Mouse (Mus musculus) thymus, adult 2 months (tissue): ENCODE data around the gene Tmem217. TPM values are rescaled to one million over a fixed set of nuclear protein-coding genes. Genes with fewer than 3 reads are reported as not detected.
"Not testable (repeated sequence)": the region's sequence is repeated elsewhere in the genome, so short reads cannot be mapped to it uniquely, and the experiment has no call there.

Experiments
- DNase-seq: peaks from one replicate; pipeline ENCODE4 v3.0.0; 2021
- H3K27ac ChIP-seq: fragments of 200-500 bp; 2 replicates; pipeline ENCODE4 v1.5.1; 2012; ENCODE audit warnings: low read length, control low read depth; ENCODE audit not compliant: control insufficient read depth, insufficient read depth
- H3K27me3 ChIP-seq: fragments of 200-500 bp; 2 replicates; pipeline ENCODE4 v1.6.1; 2012; ENCODE audit warnings: mild to moderate bottlenecking, low read length, moderate library complexity, mixed read lengths; ENCODE audit not compliant: control insufficient read depth, insufficient read depth
- H3K36me3 ChIP-seq: fragments of 200-500 bp; 2 replicates; pipeline ENCODE4 v1.6.1; 2012; ENCODE audit warnings: mild to moderate bottlenecking, low read length, moderate library complexity; ENCODE audit not compliant: control insufficient read depth, insufficient read depth
- H3K4me1 ChIP-seq: fragments of 200-500 bp; replicated peaks from 2 replicates; pipeline ENCODE4 v1.6.1; 2012; ENCODE audit warnings: low read length; ENCODE audit not compliant: control insufficient read depth, insufficient read depth
- H3K4me3 ChIP-seq: fragments of 200-500 bp; 2 replicates; pipeline ENCODE4 v1.5.1; 2012; ENCODE audit warnings: mild to moderate bottlenecking, low read length, control low read depth, moderate library complexity; ENCODE audit not compliant: control insufficient read depth, insufficient read depth
- CTCF ChIP-seq: fragments of 200-500 bp; IDR thresholded peaks from 2 replicates; pipeline ENCODE4 v1.5.1; 2012; ENCODE audit warnings: mild to moderate bottlenecking, control low read depth, low read length, moderate library complexity, borderline replicate concordance; ENCODE audit not compliant: control insufficient read depth, poor library complexity, insufficient read depth; ENCODE audit errors: extremely low read depth
- POLR2A ChIP-seq: fragments of 200-500 bp; IDR thresholded peaks from 2 replicates; pipeline ENCODE4 v1.6.1; 2012; ENCODE audit warnings: mild to moderate bottlenecking, low read length, control low read depth, moderate library complexity; ENCODE audit not compliant: control insufficient read depth, poor library complexity, insufficient read depth; ENCODE audit errors: extremely low read depth
- WGBS: fragments of 180-500 bp; shearing (Covaris S2); methylation state at CpG from one replicate; pipeline ENCODE4 v1.1.7; 2018; 5-methylcytosine and 5-hydroxymethylcytosine counted together
- polyA plus RNA-seq: library from polyadenylated mRNA; depleted of rRNA; stranded (reverse); fragments of >200 nt; gene quantifications from 2 replicates; pipeline ENCODE4 v1.2.3, GENCODE M21; 2012

The Tmem217 gene
- polyA plus RNA-seq, 1 experiment, result 0.49 TPM

DNA sequence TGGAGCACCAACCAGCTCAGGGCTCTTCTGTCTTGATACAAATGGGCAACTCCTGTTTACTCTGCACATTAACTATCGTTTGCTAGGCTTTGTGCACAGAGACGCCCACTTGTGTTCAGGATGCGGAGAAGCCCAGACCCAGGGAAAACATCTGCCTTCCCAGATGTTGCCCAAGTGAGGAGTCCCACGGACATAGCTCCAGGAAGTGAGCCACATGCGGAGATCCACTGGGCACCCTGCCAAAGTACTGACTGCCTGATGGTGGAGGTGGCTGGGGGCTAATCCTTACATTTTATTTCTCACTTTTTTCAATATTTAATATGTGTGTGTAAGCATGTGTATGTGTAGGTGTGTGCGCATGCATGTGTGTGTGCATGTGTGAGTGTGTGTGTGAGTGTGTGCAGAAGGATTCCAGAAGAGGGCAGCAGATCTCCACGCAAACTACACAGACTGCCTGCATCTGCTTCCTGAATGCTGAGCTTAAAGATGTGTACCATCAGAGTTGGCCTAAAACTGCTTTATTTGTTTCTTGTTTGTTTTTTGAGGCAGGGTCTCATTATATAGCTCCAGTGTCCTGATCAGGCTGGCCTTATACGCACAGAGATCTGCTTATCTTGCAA lies 23.5 kb downstream of the Tmem217 start:
- Histone ChIP-seq H3K4me3 (no peak overlapping the region), H3K27me3 (no peaks in the 10 kb centered on the region), H3K36me3 (no peaks in the 10 kb centered on the region), H3K4me1 (peaks cover 34% of the 10 kb centered on the region), H3K27ac (no peak overlapping the region)
- 82% methylated on average over 8 of the region's 8 CpGs for WGBS
- peak; percentile 46; the same call in 1 of the 2 replicates for TF ChIP-seq CTCF
- no peak for TF ChIP-seq POLR2A
- no peak for DNase-seq

DNA sequence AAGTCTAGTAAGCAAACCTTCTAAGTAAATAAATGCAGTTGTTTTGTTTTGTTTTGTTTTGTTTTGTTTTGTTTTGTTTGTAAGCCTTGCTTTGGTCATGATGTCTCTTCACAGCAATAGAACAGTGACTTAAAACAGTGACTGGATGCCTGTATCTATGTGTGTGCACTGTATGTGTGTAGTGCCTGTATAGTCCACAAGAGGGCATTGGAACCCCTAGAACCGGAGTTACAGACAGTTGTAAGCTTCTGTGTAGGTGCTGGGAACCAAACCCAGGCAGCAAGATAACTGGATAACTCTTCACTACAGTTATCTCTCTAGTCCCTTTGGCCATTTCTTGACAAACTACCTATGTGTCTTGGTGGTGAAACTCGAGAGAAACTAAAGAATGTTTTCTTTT lies 26.6 kb downstream of the Tmem217 start:
- DNase-seq, result no peak
- Histone ChIP-seq H3K4me1 (peaks cover 9% of the 10 kb centered on the region; the same call in 1 of the 2 replicates), H3K27me3 (no peaks in the 10 kb centered on the region), H3K36me3 (no peaks in the 10 kb centered on the region), H3K27ac (no peak overlapping the region), H3K4me3 (no peak overlapping the region)
- 95% methylated on average over 2 of the region's 2 CpGs for WGBS
- TF ChIP-seq CTCF (no peak), POLR2A (no peak)

GRCm38 (mm10) chr17:29519731-29520130 lies 32.5 kb downstream of the Tmem217 start:
- WGBS, result 88% methylated on average over 8 of the region's 8 CpGs
- H3K36me3 ChIP-seq, result no peaks in the 10 kb centered on the region
- TF ChIP-seq POLR2A, result no peak

GRCm38 (mm10) chr17:29518665-29519064 lies 33.5 kb downstream of the Tmem217 start:
- H3K4me3 ChIP-seq, H3K27me3 ChIP-seq, DNase-seq, H3K4me1 ChIP-seq, H3K27ac ChIP-seq, H3K36me3 ChIP-seq: not testable (repeated sequence)
- 76% methylated on average over 5 of the region's 5 CpGs for WGBS

More at GRCm38 (mm10) chr17:29519731-29520130, 32.5 kb downstream of the Tmem217 start:
- no peak for DNase-seq
- H3K27me3 ChIP-seq, result no peaks in the 10 kb centered on the region
- H3K4me1 ChIP-seq, result no peaks in the 10 kb centered on the region
- no peak overlapping the region for H3K27ac ChIP-seq
- no peak overlapping the region for H3K4me3 ChIP-seq

- no peak overlapping the region for H3K27ac ChIP-seq
- TF ChIP-seq POLR2A (no peak), CTCF (no peak)
Measured at GRCm38 (mm10) chr17:29514435-29514834, 37.8 kb downstream of the Tmem217 start.

GRCm38 (mm10) chr17:29513044-29513730 lies 39.0 kb downstream of the Tmem217 start:
- Histone ChIP-seq H3K4me3 (no peak overlapping the region), H3K27ac (no peak overlapping the region), H3K27me3 (no peaks in the 10 kb centered on the region), H3K36me3 (no peaks in the 10 kb centered on the region), H3K4me1 (no peaks in the 10 kb centered on the region; the same call in 1 of the 2 replicates)
- DNase-seq, result peak; percentile 78
- WGBS, result 53% methylated on average over 13 of the region's 13 CpGs
- TF ChIP-seq POLR2A (no peak), CTCF (peak; percentile 67; the same call in 1 of the 2 replicates)

More at GRCm38 (mm10) chr17:29514435-29514834, 37.8 kb downstream of the Tmem217 start:
- H3K4me3 ChIP-seq, result no peak overlapping the region
- WGBS, result 3% methylated on average over 11 of the region's 11 CpGs
- H3K36me3 ChIP-seq, result no peaks in the 10 kb centered on the region
- H3K4me1 ChIP-seq, result no peaks in the 10 kb centered on the region
- H3K27me3 ChIP-seq, result no peaks in the 10 kb centered on the region
- peak; percentile 79 for DNase-seq

GRCm38 (mm10) chr17:29510691-29511090 lies 41.5 kb downstream of the Tmem217 start:
- no peak for TF ChIP-seq CTCF
- no peak for TF ChIP-seq POLR2A
- no peak overlapping the region for H3K4me3 ChIP-seq
- no peak overlapping the region for H3K27ac ChIP-seq
- no peaks in the 10 kb centered on the region; the same call in 1 of the 2 replicates for H3K4me1 ChIP-seq
- H3K36me3 ChIP-seq, result no peaks in the 10 kb centered on the region
- WGBS, result 35% methylated on average over 8 of the region's 8 CpGs
- H3K27me3 ChIP-seq, result no peaks in the 10 kb centered on the region
- no peak for DNase-seq
